Mouse (Mus musculus) CH12.LX (cell line): ENCODE measurements around the gene Lzts3. TPM values are rescaled to one million over a fixed set of nuclear protein-coding genes. Genes with fewer than 3 reads are reported as not detected.

Source experiments
- DNase-seq: peaks from one replicate; pipeline ENCODE4 v3.0.0-alpha.2; 2013; ENCODE audit errors: extremely low read depth
- H3K27ac ChIP-seq: 2 replicates; pipeline ENCODE4 v1.5.1; 2012; ENCODE audit warnings: low read depth, mild to moderate bottlenecking, control low read depth, moderate library complexity; ENCODE audit not compliant: insufficient read depth
- H3K27me3 ChIP-seq: replicated peaks from 2 replicates; pipeline ENCODE3; 2012; ENCODE audit warnings: inconsistent platforms
- H3K36me3 ChIP-seq, 2 experiments: replicated peaks in 1 of 2; 2 replicates each; pipeline versions ENCODE3 to v1.6.1; 2012; ENCODE audit warnings: inconsistent platforms in 1 of 2, low read length in 1 of 2, mild to moderate bottlenecking in 1 of 2, mixed read lengths in 1 of 2, moderate library complexity in 1 of 2; ENCODE audit not compliant: control insufficient read depth in 1 of 2, insufficient read depth in 1 of 2
- H3K4me1 ChIP-seq, 2 experiments: 2 replicates each; pipeline ENCODE4 v1.6.1; 2012; ENCODE audit warnings: inconsistent platforms in 1 of 2, moderate library complexity in 1 of 2; ENCODE audit not compliant: insufficient read depth in 2 of 2, control insufficient read depth in 1 of 2
- H3K4me2 ChIP-seq: 2 replicates; pipeline ENCODE4 v1.6.1; 2012; ENCODE audit warnings: low read depth, mild to moderate bottlenecking, control low read depth; ENCODE audit not compliant: poor library complexity, insufficient read depth, severe bottlenecking
- H3K4me3 ChIP-seq, 3 experiments: fragments of 150-350 bp in 1 of 3; sonication (generic) in 1 of 3; replicated peaks in 1 of 3; 2 replicates each; pipeline versions ENCODE3 to v1.5.1; 2011 to 2012; ENCODE audit warnings: low read depth in 2 of 3, low read length in 2 of 3, mild to moderate bottlenecking in 2 of 3, moderate library complexity in 2 of 3, control low read depth in 1 of 3, improper control_type of control experiment in 1 of 3, inconsistent platforms in 1 of 3, mixed read lengths in 1 of 3; ENCODE audit not compliant: poor library complexity in 1 of 3
- H3K79me2 ChIP-seq: replicated peaks from 2 replicates; pipeline ENCODE4 v1.6.1; 2012; ENCODE audit warnings: mild to moderate bottlenecking, moderate library complexity; ENCODE audit not compliant: control insufficient read depth, poor library complexity, insufficient read depth, severe bottlenecking; ENCODE audit errors: extremely low read depth
- H3K9ac ChIP-seq: 2 replicates; pipeline ENCODE4 v1.6.1; 2012; ENCODE audit warnings: low read depth, mild to moderate bottlenecking, control low read depth, moderate library complexity; ENCODE audit not compliant: insufficient read depth
- H3K9me3 ChIP-seq: replicated peaks from 2 replicates; pipeline ENCODE3; 2012; ENCODE audit warnings: low read length, inconsistent platforms, mixed read lengths
- BHLHE40 ChIP-seq: IDR thresholded peaks from 2 replicates; pipeline ENCODE4 v1.6.1; 2011; ENCODE audit warnings: mild to moderate bottlenecking, low read depth, low read length, improper control_type of control experiment
- CTCF ChIP-seq, 2 experiments: IDR thresholded peaks in 1 of 2; conservative IDR thresholded peaks in 1 of 2; 2 replicates each; pipeline ENCODE4 v1.5.1; 2011 to 2012; ENCODE audit warnings: low read depth in 2 of 2, low read length in 2 of 2, improper control_type of control experiment in 1 of 2, inconsistent platforms in 1 of 2, mild to moderate bottlenecking in 1 of 2, moderate library complexity in 1 of 2
- E2F4 ChIP-seq: IDR thresholded peaks from 2 replicates; pipeline ENCODE4 v1.6.1; 2011; ENCODE audit warnings: low read depth, low read length, improper control_type of control experiment; ENCODE audit not compliant: insufficient replicate concordance
- EP300 ChIP-seq: IDR thresholded peaks from 2 replicates; pipeline ENCODE4 v1.6.1; 2011; ENCODE audit warnings: low read length, improper control_type of control experiment
- HCFC1 ChIP-seq: IDR thresholded peaks from 2 replicates; pipeline ENCODE4 v1.6.1; 2012; ENCODE audit warnings: low read depth, mild to moderate bottlenecking, inconsistent platforms, low read length, improper control_type of control experiment
- IRF4 ChIP-seq: IDR thresholded peaks from 2 replicates; pipeline ENCODE4 v1.6.1; 2014; ENCODE audit warnings: low read depth, mild to moderate bottlenecking, inconsistent platforms, low read length, improper control_type of control experiment
- JUN ChIP-seq: IDR thresholded peaks from 2 replicates; pipeline ENCODE4 v1.6.1; 2011; ENCODE audit warnings: low read depth, mild to moderate bottlenecking, low read length, improper control_type of control experiment, moderate library complexity; ENCODE audit not compliant: insufficient read depth
- KAT2A ChIP-seq: IDR thresholded peaks from 2 replicates; pipeline ENCODE4 v1.6.1; 2012; ENCODE audit warnings: low read length, improper control_type of control experiment, inconsistent platforms; ENCODE audit not compliant: insufficient replicate concordance
- MAFK ChIP-seq: IDR thresholded peaks from 2 replicates; pipeline ENCODE4 v1.6.1; 2011; ENCODE audit warnings: low read length, improper control_type of control experiment; ENCODE audit not compliant: insufficient replicate concordance
- MEF2A ChIP-seq: IDR thresholded peaks from 2 replicates; pipeline ENCODE4 v1.6.1; 2014; ENCODE audit warnings: low read depth, mild to moderate bottlenecking, inconsistent platforms, low read length, improper control_type of control experiment, borderline replicate concordance
- MXI1 ChIP-seq: IDR thresholded peaks from 2 replicates; pipeline ENCODE4 v1.6.1; 2011; ENCODE audit warnings: mild to moderate bottlenecking, low read depth, low read length, improper control_type of control experiment
- NELFE ChIP-seq: IDR thresholded peaks from 2 replicates; pipeline ENCODE4 v1.6.1; 2011; ENCODE audit warnings: low read depth, low read length, improper control_type of control experiment
- PAX5 ChIP-seq: IDR thresholded peaks from 2 replicates; pipeline ENCODE4 v1.6.1; 2012; ENCODE audit warnings: low read length, inconsistent platforms, mixed read lengths
- RAD21 ChIP-seq: IDR thresholded peaks from 2 replicates; pipeline ENCODE4 v1.6.1; 2011; ENCODE audit warnings: low read depth, mild to moderate bottlenecking, low read length, improper control_type of control experiment, moderate library complexity
- RCOR1 ChIP-seq: conservative IDR thresholded peaks from 2 replicates; pipeline ENCODE4 v1.6.1; 2012; ENCODE audit warnings: low read depth, mild to moderate bottlenecking, inconsistent platforms, low read length, improper control_type of control experiment
- TBP ChIP-seq: conservative IDR thresholded peaks from 2 replicates; pipeline ENCODE4 v1.6.1; 2011; ENCODE audit warnings: low read depth, low read length, improper control_type of control experiment
- TCF12 ChIP-seq: IDR thresholded peaks from 2 replicates; pipeline ENCODE4 v1.6.1; 2014; ENCODE audit warnings: low read depth, mild to moderate bottlenecking, inconsistent platforms, low read length, improper control_type of control experiment
- UBTF ChIP-seq: IDR thresholded peaks from 2 replicates; pipeline ENCODE4 v1.6.1; 2012; ENCODE audit warnings: low read depth, mild to moderate bottlenecking, inconsistent platforms, low read length, improper control_type of control experiment, moderate library complexity
- USF1 ChIP-seq: IDR thresholded peaks from 2 replicates; pipeline ENCODE4 v1.6.1; 2014; ENCODE audit warnings: low read depth, mild to moderate bottlenecking, inconsistent platforms, low read length, improper control_type of control experiment
- ZC3H11A ChIP-seq: IDR thresholded peaks from 2 replicates; pipeline ENCODE4 v1.6.1; 2012; ENCODE audit warnings: low read depth, mild to moderate bottlenecking, inconsistent platforms, low read length, improper control_type of control experiment
- ZMIZ1 ChIP-seq: IDR thresholded peaks from 2 replicates; pipeline ENCODE4 v1.6.1; 2012; ENCODE audit warnings: low read depth, mild to moderate bottlenecking, inconsistent platforms, low read length, improper control_type of control experiment
- dilution Hi-C: fragments of 300-500 bp; cut with MboI; formaldehyde crosslinking; loops from 2 replicates; pipeline ENCODE4 v1.14.3; 2020; ENCODE audit warnings: low sequenced_read_pairs; ENCODE audit not compliant: extremely low pct_unique_long_range_greater_than_20kb, extremely low pct_ligation_motif_present
- in situ Hi-C: fragments of 300-500 bp; cut with MboI; formaldehyde crosslinking; loops from 3 replicates; pipeline ENCODE4 v1.14.3; 2019; ENCODE audit warnings: low sequenced_read_pairs, low pct_ligation_motif_present, low pct_unique_long_range_greater_than_20kb, mixed read lengths
- polyA plus RNA-seq: library from polyadenylated mRNA; unstranded; fragments of >175 nt; gene quantifications from 2 replicates; pipeline ENCODE4 v1.2.1, GENCODE M21; 2012; ENCODE audit warnings: low read depth; ENCODE audit not compliant: insufficient read length
- total RNA-seq, 2 experiments: library from RNA; depleted of rRNA; stranded (reverse); fragments of 300-350 nt in 1 of 2; fragments of >200 nt in 1 of 2; gene quantifications; 2 replicates each; pipeline ENCODE4 v1.2.3; 2012 to 2014

Lzts3 gene
- total and polyA plus RNA-seq, 3 experiments = 1.5 to 4.2 (median 3.9) TPM

- peaks cover 4% of the 10 kb centered on the region for H3K79me2 ChIP-seq
- no peaks in the 10 kb centered on the region for H3K27me3 ChIP-seq
- TF ChIP-seq MXI1 (no peak), NELFE (no peak)
- dilution Hi-C loops = no loop called here
- no peak overlapping the region for H3K27ac ChIP-seq
- H3K9me3 ChIP-seq = no peaks in the 10 kb centered on the region
- no peak overlapping the region for H3K4me3 ChIP-seq
- peaks cover 3 to 23% of the 10 kb centered on the region in 2 experiments; a peak in 3 of 4 replicates for H3K4me1 ChIP-seq
- H3K9ac ChIP-seq = no peak overlapping the region
- no peak for DNase-seq
- H3K36me3 ChIP-seq = peaks cover 63 to 88% of the 10 kb centered on the region in 2 experiments
- in situ Hi-C loops = no loop called here
- H3K4me2 ChIP-seq = no peak overlapping the region
Measured at GRCm38 (mm10) chr2:130658530-130658929, 15.9 kb upstream of the Lzts3 start.

- Histone ChIP-seq H3K4me2 (no peak overlapping the region), H3K27me3 (no peaks in the 10 kb centered on the region), H3K79me2 (no peaks in the 10 kb centered on the region), H3K4me1 (peaks cover 0 to 14% of the 10 kb centered on the region in 2 experiments; a peak in 2 of 4 replicates), H3K9ac (no peak overlapping the region), H3K4me3 (no peak overlapping the region), H3K9me3 (no peaks in the 10 kb centered on the region), H3K36me3 (peaks cover 71 to 96% of the 10 kb centered on the region in 2 experiments), H3K27ac (no peak overlapping the region)
- no peak for DNase-seq
- in situ Hi-C loops (no loop called here), dilution Hi-C loops (no loop called here)
- TF ChIP-seq KAT2A = no peak
- TF ChIP-seq USF1 = no peak
- no peak for TF ChIP-seq UBTF
- no peak for TF ChIP-seq CTCF (conservative IDR thresholded peaks at IDR 0.05 in 1 of 2, IDR thresholded peaks at IDR 0.05 in 1 of 2; ENCODE audit: low read depth in 2 of 2, low read length in 2 of 2)
- no peak for TF ChIP-seq JUN
- no peak for TF ChIP-seq ZMIZ1
- TF ChIP-seq RCOR1 = no peak
- no peak for TF ChIP-seq E2F4
- TF ChIP-seq IRF4 = no peak
- TF ChIP-seq TBP = no peak
- TF ChIP-seq MEF2A = no peak
- TF ChIP-seq TCF12 = no peak
- no peak for TF ChIP-seq PAX5
- no peak for TF ChIP-seq HCFC1
- TF ChIP-seq MAFK = no peak
- no peak for TF ChIP-seq RAD21
- no peak for TF ChIP-seq EP300
- no peak for TF ChIP-seq BHLHE40
- no peak for TF ChIP-seq ZC3H11A
- TF ChIP-seq MXI1 = no peak
Measured at GRCm38 (mm10) chr2:130657541-130657940, 14.9 kb upstream of the Lzts3 start.
